9 mouse cellular contexts compared by ENCODE assay signal in genomic region chr5:65213321-65213720, GRCm38 (mm10). TPM values are rescaled to one million over a fixed set of nuclear protein-coding genes. Genes with fewer than 3 reads are reported as not detected.
DNase-seq lines count a peak whose midpoint lies in the region; ATAC-seq and TF ChIP-seq lines count a peak whose summit lies in the region.
"Had no signal": no experiment of that assay in that cellular context is flagged by ENCODE, and none has a peak within 500 bp of the region (broad histone marks: within the 10 kb centered on the region; RNA-seq: fewer than 3 reads in every experiment).

No protein-coding gene starts in this region.

- H3K27me3 ChIP-seq in G1E (ENCODE audit: insufficient read depth, low read length): no peaks in the 10 kb centered on the region; the same call in 1 of the 2 replicates
- no peaks in the 10 kb centered on the region for H3K27me3 ChIP-seq in heart, postnatal 0 days (ENCODE audit: control insufficient read depth, insufficient read depth, low read length)
- H3K27me3 ChIP-seq in splenic B cell, adult 2 months (ENCODE audit: control insufficient read depth, insufficient read depth, low read length, poor library complexity, severe bottlenecking): no peaks in the 10 kb centered on the region
- H3K27me3 ChIP-seq: megakaryocyte, embryonic 14.5 days had no signal

- H3K4me2 ChIP-seq in heart, postnatal 0 days (ENCODE audit: low read depth, low read length): no peak overlapping the region

- no peak for ATAC-seq in G1E (ENCODE audit: extremely low read depth, insufficient number of reproducible peaks, low FRiP score, poor library complexity, severe bottlenecking)
- no peak; the same call in 1 of the 2 replicates for ATAC-seq in heart, postnatal 0 days (ENCODE audit: insufficient read depth, low read depth)

- no peak for DNase-seq in layer of hippocampus, adult 2 months (ENCODE audit: low spot score in 2 of 2)
- no peak for DNase-seq in layer of hippocampus, adult 11-12 months (ENCODE audit: low spot score)
- no peak for DNase-seq in G1E (ENCODE audit: low spot score)
- DNase-seq in cerebellum, adult 8-10 months: peak; percentile 43
- DNase-seq in heart, postnatal 0 days (ENCODE audit: low spot score): peak; percentile 46
- peak; percentile 65 for DNase-seq in lung, postnatal 36 days
- DNase-seq in splenic B cell, adult 2 months (ENCODE audit: low read depth, low spot score): peak; percentile 72
- no peak for DNase-seq in layer of hippocampus, adult 18-20 months (ENCODE audit: low spot score in 2 of 2)

- no peak overlapping the region for H3K27ac ChIP-seq in layer of hippocampus, adult 2 months
- H3K27ac ChIP-seq in heart, postnatal 0 days (ENCODE audit: low read depth): no peak overlapping the region

- H3K4me3 ChIP-seq in layer of hippocampus, adult 2 months: no peak overlapping the region
- no peak overlapping the region for H3K4me3 ChIP-seq in G1E (ENCODE audit: low read depth, low read length)
- H3K4me3 ChIP-seq in heart, postnatal 0 days (ENCODE audit: low read depth, low read length): no peak overlapping the region
- H3K4me3 ChIP-seq: megakaryocyte, embryonic 14.5 days had no signal

- no peaks in the 10 kb centered on the region for H3K9me3 ChIP-seq in G1E (replicated peaks)
- no peaks in the 10 kb centered on the region for H3K9me3 ChIP-seq in heart, postnatal 0 days (replicated peaks; ENCODE audit: control insufficient read depth, low read length)
- H3K9me3 ChIP-seq: megakaryocyte, embryonic 14.5 days had no signal

- H3K9ac ChIP-seq in heart, postnatal 0 days (replicated peaks; ENCODE audit: low read depth, low read length): no peak overlapping the region

- TF ChIP-seq EP300 in heart, postnatal 0 days (IDR thresholded peaks at IDR 0.05; ENCODE audit: low read depth): no peak

- H3K4me1 ChIP-seq in G1E (ENCODE audit: insufficient read depth, low read depth, low read length): no peaks in the 10 kb centered on the region
- no peaks in the 10 kb centered on the region for H3K4me1 ChIP-seq in heart, postnatal 0 days (ENCODE audit: control insufficient read depth, insufficient read depth)

- TF ChIP-seq CTCF in layer of hippocampus, adult 2 months (conservative IDR thresholded peaks at IDR 0.05): peak; percentile 98
- TF ChIP-seq CTCF in G1E (IDR thresholded peaks at IDR 0.05; ENCODE audit: low read depth, low read length): peak; percentile 97
- peak; percentile 86 for TF ChIP-seq CTCF in heart, postnatal 0 days (IDR thresholded peaks at IDR 0.05; ENCODE audit: low read depth)

- no peaks in the 10 kb centered on the region for H3K36me3 ChIP-seq in G1E (replicated peaks)
- no peaks in the 10 kb centered on the region for H3K36me3 ChIP-seq in heart, postnatal 0 days (replicated peaks; ENCODE audit: control insufficient read depth, insufficient read depth, low read length)
- no peaks in the 10 kb centered on the region for H3K36me3 ChIP-seq in splenic B cell, adult 2 months (ENCODE audit: control insufficient read depth, insufficient read depth, low read length, poor library complexity, severe bottlenecking)

- 23% methylated on average over 7 of the region's 7 CpGs for WGBS in heart, postnatal 0 days

RNA-seq across cellular contexts. Expression of gene Wdr19, which starts 13.8 kb away (rescaled TPM):
- total RNA-seq in layer of hippocampus, adult 2 months (2021): 10 to 100 TPM; 22.9 to 23.7 TPM
- total RNA-seq in G1E (2014; fragmentation: Nextera tagmentation) (4.7 and 6.3 TPM in 2 replicates), G1E (2017) (8.7 and 10.5 TPM in 2 replicates)
- 0.44 and 0.49 TPM in 2 replicates for polyA plus RNA-seq in G1E (2012)
- total RNA-seq in heart, postnatal 0 days (2014; rRNA removed; ENCODE audit: low replicate concordance): 1.9 and 3.9 TPM in 2 replicates
- 2.0 and 2.3 TPM in 2 replicates for polyA plus RNA-seq in heart, postnatal 0 days (2015; fragmentation: Nextera tagmentation; extraction: Ambion mirVana)
- 10 to 100 TPM; 16.6 to 21.9 TPM for total RNA-seq in layer of hippocampus, adult 18-20 months (2021)

Comparison
In these comparisons a context has a peak if more than half of its experiments do, and no peak if none do; other contexts are left out.
1. DNase-seq: peak in cerebellum, adult 8-10 months (single experiment), heart, postnatal 0 days (single experiment), lung, postnatal 36 days (single experiment) and splenic B cell, adult 2 months (single experiment); none in layer of hippocampus, adult 2 months (0 of 2), layer of hippocampus, adult 11-12 months (single experiment), G1E (single experiment) and layer of hippocampus, adult 18-20 months (0 of 2).
2. Peak in every context shown above with its lines, with median percentiles within 50 percentile points of each other: CTCF ChIP-seq.